ENCODE assay signal across 8 mouse cellular contexts in the genomic region with DNA sequence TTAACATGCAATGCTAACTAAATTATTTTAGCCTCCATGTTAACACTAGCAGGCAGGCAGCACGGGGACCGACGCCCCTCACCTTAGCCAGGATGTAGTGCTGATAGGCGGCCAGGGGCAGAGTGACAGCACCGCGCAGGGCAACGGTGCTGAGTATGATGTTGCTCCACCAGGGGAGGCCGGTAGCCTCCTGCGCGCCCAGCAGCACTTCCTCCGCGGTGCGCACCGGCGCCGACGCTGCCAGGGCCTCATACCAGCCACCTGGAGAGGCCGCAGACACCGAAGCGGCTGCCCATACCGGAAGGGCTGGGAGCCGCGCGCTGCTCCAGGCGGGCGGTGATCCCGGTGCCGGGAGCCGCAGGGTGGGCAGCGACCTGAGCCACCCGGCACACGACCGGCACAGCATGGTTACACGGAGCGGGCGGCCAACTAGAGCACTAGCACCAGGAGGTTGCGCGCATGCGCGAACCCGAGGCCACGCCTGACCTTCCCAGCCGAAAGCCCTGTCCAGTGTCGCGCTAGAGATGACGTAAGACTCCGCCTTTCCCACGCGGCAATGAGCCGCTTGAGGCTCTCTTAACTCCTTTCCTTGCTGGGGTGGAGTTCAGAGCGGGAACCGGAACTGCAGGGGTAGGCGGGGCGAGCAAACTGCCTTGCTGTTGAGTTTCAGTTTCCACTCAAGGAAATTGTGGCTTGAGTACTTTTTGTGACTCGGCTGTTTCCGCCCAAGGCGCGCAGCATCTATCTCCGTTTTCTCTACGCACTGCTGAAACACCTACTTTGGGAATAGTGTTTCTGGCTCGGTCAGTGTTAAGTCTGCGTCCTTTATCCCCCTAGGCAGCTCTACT. TPM values are rescaled to one million over a fixed set of nuclear protein-coding genes. Genes with fewer than 3 reads are reported as not detected.
DNase-seq lines count a peak whose midpoint lies in the region; ATAC-seq and TF ChIP-seq lines count a peak whose summit lies in the region.

A gene (minus strand): TSS at position 468 of the 848 bp plus-strand sequence.

- no peak for TF ChIP-seq EP300 in CH12.LX (IDR thresholded peaks at IDR 0.05; ENCODE audit: low read length)

- peaks cover 7% of the 10 kb centered on the region for H3K79me2 ChIP-seq in CH12.LX (replicated peaks; ENCODE audit: control insufficient read depth, extremely low read depth, insufficient read depth, poor library complexity, severe bottlenecking)

- peaks cover 27 to 65% of the 10 kb centered on the region in 2 experiments for H3K36me3 ChIP-seq in CH12.LX (replicated peaks in 1 of 2; ENCODE audit: control insufficient read depth in 1 of 2, insufficient read depth in 1 of 2, low read length in 1 of 2)
- H3K36me3 ChIP-seq in forebrain, embryonic 11.5 days (ENCODE audit: control insufficient read depth, insufficient read depth, low read length) = no peaks in the 10 kb centered on the region
- peaks cover 24% of the 10 kb centered on the region for H3K36me3 ChIP-seq in heart, embryonic 16.5 days (ENCODE audit: control insufficient read depth, insufficient read depth)
- peaks cover 32% of the 10 kb centered on the region for H3K36me3 ChIP-seq in liver, embryonic 15.5 days (replicated peaks)
- peaks cover 17% of the 10 kb centered on the region for H3K36me3 ChIP-seq in neural tube, embryonic 12.5 days

- peak within 1 kb of the TSS; percentile 86 for H3K27ac ChIP-seq in CH12.LX (ENCODE audit: insufficient read depth, low read depth)
- H3K27ac ChIP-seq in forebrain, embryonic 11.5 days (ENCODE audit: low read depth, low read length) = peak within 1 kb of the TSS; percentile 71
- peak within 1 kb of the TSS; percentile 94 for H3K27ac ChIP-seq in heart, embryonic 16.5 days (ENCODE audit: low read length)
- peak within 1 kb of the TSS; percentile 97 for H3K27ac ChIP-seq in liver, embryonic 15.5 days (replicated peaks)
- H3K27ac ChIP-seq in neural tube, embryonic 12.5 days = peak within 1 kb of the TSS; percentile 47

- WGBS in forebrain, embryonic 11.5 days = under 1% methylated on average over 62 of the region's 62 CpGs
- WGBS in heart, embryonic 16.5 days = under 1% methylated on average over 62 of the region's 62 CpGs
- under 1% methylated on average over 62 of the region's 62 CpGs for WGBS in liver, embryonic 15.5 days (ENCODE audit: insufficient replicate concordance)
- under 1% methylated on average over 62 of the region's 62 CpGs for WGBS in neural tube, embryonic 12.5 days

- peaks cover 0 to 19% of the 10 kb centered on the region in 2 experiments; a peak in 2 of 4 replicates for H3K4me1 ChIP-seq in CH12.LX (ENCODE audit: control insufficient read depth in 1 of 2, insufficient read depth in 2 of 2)
- H3K4me1 ChIP-seq in forebrain, embryonic 11.5 days (replicated peaks; ENCODE audit: control insufficient read depth, insufficient read depth, low read length) = peaks cover 5% of the 10 kb centered on the region; the same call in 1 of the 2 replicates
- peaks cover 12% of the 10 kb centered on the region for H3K4me1 ChIP-seq in heart, embryonic 16.5 days (ENCODE audit: control insufficient read depth, insufficient read depth, low read length)
- H3K4me1 ChIP-seq in liver, embryonic 15.5 days (replicated peaks) = peaks cover 20% of the 10 kb centered on the region
- peaks cover 7% of the 10 kb centered on the region for H3K4me1 ChIP-seq in neural tube, embryonic 12.5 days

- TF ChIP-seq RAD21 in CH12.LX (IDR thresholded peaks at IDR 0.05; ENCODE audit: low read depth, low read length) = no peak

- peak; percentile 97 for TF ChIP-seq POLR2A in CH12.LX (IDR thresholded peaks at IDR 0.05; ENCODE audit: low read depth, low read length)

- TF ChIP-seq CTCF in CH12.LX (conservative IDR thresholded peaks at IDR 0.05 in 1 of 2, IDR thresholded peaks at IDR 0.05 in 1 of 2; ENCODE audit: low read depth in 2 of 2, low read length in 2 of 2) = no peak

- peak within 1 kb of the TSS; percentile 96 for H3K4me2 ChIP-seq in CH12.LX (ENCODE audit: insufficient read depth, low read depth, poor library complexity, severe bottlenecking)
- peak within 1 kb of the TSS; percentile 67 for H3K4me2 ChIP-seq in forebrain, embryonic 11.5 days (ENCODE audit: low read depth, low read length, severe bottlenecking)
- H3K4me2 ChIP-seq in heart, embryonic 16.5 days (ENCODE audit: low read depth, low read length) = peak within 1 kb of the TSS; percentile 85
- peak within 1 kb of the TSS; percentile 93 for H3K4me2 ChIP-seq in liver, embryonic 15.5 days
- H3K4me2 ChIP-seq in neural tube, embryonic 12.5 days (replicated peaks) = peak within 1 kb of the TSS; percentile 62

- DNase-seq in CH12.LX (ENCODE audit: extremely low read depth) = peak; percentile 99
- peak; percentile 98 for DNase-seq in c-Kit-positive CD71-positive TER-119-negative erythroid progenitor cells, embryonic 14.5 days (ENCODE audit: low read depth)
- DNase-seq in forebrain, embryonic 11.5 days (ENCODE audit: low spot score) = peak; percentile 99
- DNase-seq in kidney, postnatal 36 days = peak; percentile 99 to 100
- peak; percentile 99 for DNase-seq in telencephalon, adult 2 months (ENCODE audit: low read depth, low spot score)

- H3K27me3 ChIP-seq in CH12.LX (replicated peaks) = no peaks in the 10 kb centered on the region
- no peaks in the 10 kb centered on the region for H3K27me3 ChIP-seq in forebrain, embryonic 11.5 days (ENCODE audit: control insufficient read depth, insufficient read depth, low read length)
- H3K27me3 ChIP-seq in heart, embryonic 16.5 days (ENCODE audit: control insufficient read depth, insufficient read depth, low read length) = no peaks in the 10 kb centered on the region
- no peaks in the 10 kb centered on the region for H3K27me3 ChIP-seq in liver, embryonic 15.5 days
- no peaks in the 10 kb centered on the region for H3K27me3 ChIP-seq in neural tube, embryonic 12.5 days (replicated peaks)

- H3K9ac ChIP-seq in CH12.LX (ENCODE audit: insufficient read depth, low read depth) = peak within 1 kb of the TSS; percentile 71
- H3K9ac ChIP-seq in forebrain, embryonic 11.5 days (ENCODE audit: low read length) = peak within 1 kb of the TSS; percentile 84
- peak within 1 kb of the TSS; percentile 87 for H3K9ac ChIP-seq in heart, embryonic 16.5 days (ENCODE audit: low read length)
- peak within 1 kb of the TSS; percentile 90 for H3K9ac ChIP-seq in liver, embryonic 15.5 days
- H3K9ac ChIP-seq in neural tube, embryonic 12.5 days = peak within 1 kb of the TSS; percentile 66

- H3K4me3 ChIP-seq in CH12.LX (replicated peaks in 1 of 3; ENCODE audit: low read depth in 2 of 3, low read length in 2 of 3, poor library complexity in 1 of 3) = peak within 1 kb of the TSS; percentile 67 to 95 (median 82)
- peak within 1 kb of the TSS; percentile 79 for H3K4me3 ChIP-seq in forebrain, embryonic 11.5 days (ENCODE audit: low read depth, low read length)
- H3K4me3 ChIP-seq in heart, embryonic 16.5 days (ENCODE audit: low read length) = peak within 1 kb of the TSS; percentile 92
- H3K4me3 ChIP-seq in liver, embryonic 15.5 days (replicated peaks) = peak within 1 kb of the TSS; percentile 94
- peak within 1 kb of the TSS; percentile 86 for H3K4me3 ChIP-seq in neural tube, embryonic 12.5 days

- peak; percentile 98 for ATAC-seq in forebrain, embryonic 11.5 days (replicated peaks; ENCODE audit: low FRiP score)
- peak; percentile 97 for ATAC-seq in heart, embryonic 16.5 days (replicated peaks; ENCODE audit: extremely low read depth, insufficient read depth, low FRiP score)
- peak; percentile 96 for ATAC-seq in liver, embryonic 15.5 days (ENCODE audit: insufficient read depth)
- ATAC-seq in neural tube, embryonic 12.5 days (ENCODE audit: low FRiP score, low read depth) = peak; percentile 98

- in situ Hi-C loops in CH12.LX (cut with MboI; ENCODE audit: low pct_ligation_motif_present, low pct_unique_long_range_greater_than_20kb, low sequenced_read_pairs) = loop anchor here (10.0 to 25.0 kb wide), 3 partner anchors 141 to 389 kb away; a partner anchor contains a TSS

- dilution Hi-C loops in CH12.LX (cut with MboI; ENCODE audit: extremely low pct_ligation_motif_present, extremely low pct_unique_long_range_greater_than_20kb, low sequenced_read_pairs) = no loop called here

- H3K9me3 ChIP-seq in CH12.LX (replicated peaks; ENCODE audit: low read length) = no peaks in the 10 kb centered on the region
- no peaks in the 10 kb centered on the region for H3K9me3 ChIP-seq in forebrain, embryonic 11.5 days (ENCODE audit: control insufficient read depth, low read length)
- H3K9me3 ChIP-seq in heart, embryonic 16.5 days (replicated peaks; ENCODE audit: control insufficient read depth, low read length) = no peaks in the 10 kb centered on the region
- H3K9me3 ChIP-seq in liver, embryonic 15.5 days (replicated peaks) = no peaks in the 10 kb centered on the region
- no peaks in the 10 kb centered on the region for H3K9me3 ChIP-seq in neural tube, embryonic 12.5 days

TF ChIP-seq in CH12.LX, 34 proteins besides CTCF, POLR2A, EP300 and RAD21 (continues in another document):
- TF ChIP-seq CHD1 (IDR thresholded peaks at IDR 0.05; ENCODE audit: low read depth, low read length) (no peak), JUN (IDR thresholded peaks at IDR 0.05; ENCODE audit: insufficient read depth, low read depth, low read length) (no peak), ZMIZ1 (IDR thresholded peaks at IDR 0.05; ENCODE audit: low read depth, low read length) (no peak; the same call in 1 of the 2 replicates), SIN3A (IDR thresholded peaks at IDR 0.05; ENCODE audit: low read length) (no peak; the same call in none of the 2 replicates), MXI1 (IDR thresholded peaks at IDR 0.05; ENCODE audit: low read depth, low read length) (no peak; the same call in 1 of the 2 replicates), HCFC1 (IDR thresholded peaks at IDR 0.05; ENCODE audit: low read depth, low read length) (peak; percentile 83), MAX (IDR thresholded peaks at IDR 0.05; ENCODE audit: low read length) (no peak; the same call in 1 of the 2 replicates), JUND (conservative IDR thresholded peaks at IDR 0.05; ENCODE audit: low read depth, low read length) (no peak), BHLHE40 (IDR thresholded peaks at IDR 0.05; ENCODE audit: low read depth, low read length) (no peak), USF1 (IDR thresholded peaks at IDR 0.05; ENCODE audit: low read depth, low read length) (no peak), PAX5 (IDR thresholded peaks at IDR 0.05; ENCODE audit: low read length) (no peak), TCF12 (IDR thresholded peaks at IDR 0.05; ENCODE audit: low read depth, low read length) (peak; percentile 70; the same call in 1 of the 2 replicates), MYC (IDR thresholded peaks at IDR 0.05; ENCODE audit: low read depth, low read length) (peak; percentile 97)

RNA-seq across cellular contexts. Expression of the gene that starts here (rescaled TPM):
- total RNA-seq in CH12.LX (2012; rRNA removed) = 23.7 and 26.7 TPM in 2 replicates
- 42.0 and 44.8 TPM in 2 replicates for total RNA-seq in CH12.LX (2014; rRNA removed)
- 36.3 and 40.8 TPM in 2 replicates for polyA plus RNA-seq in CH12.LX (2012; ENCODE audit: insufficient read length, low read depth)
- 30.8 and 32.3 TPM in 2 replicates for polyA plus RNA-seq in forebrain, embryonic 11.5 days (2014; fragmentation: Nextera tagmentation; extraction: Ambion mirVana)
- 26.7 and 28.5 TPM in 2 replicates for polyA plus RNA-seq in heart, embryonic 16.5 days (2015; fragmentation: Nextera tagmentation; extraction: Ambion mirVana)
- polyA plus RNA-seq in liver, embryonic 15.5 days (2015; fragmentation: Nextera tagmentation; extraction: Ambion mirVana) = 10.8 and 11.8 TPM in 2 replicates
- polyA plus RNA-seq in neural tube, embryonic 12.5 days (2016; fragmentation: Nextera tagmentation; extraction: Ambion mirVana) = 25.5 and 27.4 TPM in 2 replicates

Comparison
In these comparisons a context has a peak if more than half of its experiments do, and no peak if none do; other contexts are left out.
1. Peak in every context shown above with its lines: DNase-seq, ATAC-seq, H3K4me3 ChIP-seq and H3K27ac ChIP-seq.
2. H3K27ac ChIP-seq: peak in every context shown above with its lines; median percentile 97 in liver, embryonic 15.5 days; 94 in heart, embryonic 16.5 days; 86 in CH12.LX; 71 in forebrain, embryonic 11.5 days; 47 in neural tube, embryonic 12.5 days.